In genomic region chr9:3846375-3846774, GRCm38 (mm10) we compare ENCODE assay signal across 19 mouse cellular contexts.
"Had no signal": no experiment of that assay in that cellular context is flagged by ENCODE, and none has a peak within 500 bp of the region (broad histone marks: within the 10 kb centered on the region; RNA-seq: fewer than 3 reads in every experiment).

No protein-coding gene starts in this region.

- H3K4me3 ChIP-seq: limb, embryonic 12.5 days; limb, embryonic 15.5 days; megakaryocyte, embryonic 14.5 days; midbrain, embryonic 12.5 days; midbrain, embryonic 15.5 days; myocyte; neural tube, embryonic 15.5 days had no signal

- H3K27me3 ChIP-seq: limb, embryonic 12.5 days; limb, embryonic 15.5 days; megakaryocyte, embryonic 14.5 days; midbrain, embryonic 12.5 days; midbrain, embryonic 15.5 days; neural tube, embryonic 15.5 days had no signal

- H3K4me2 ChIP-seq: limb, embryonic 12.5 days; limb, embryonic 15.5 days; liver, embryonic 11.5 days; lung, embryonic 14.5 days; midbrain, embryonic 12.5 days; midbrain, embryonic 15.5 days; neural tube, embryonic 15.5 days had no signal

- H3K27ac ChIP-seq: limb, embryonic 12.5 days; limb, embryonic 15.5 days; liver, embryonic 14.5 days; macrophage; midbrain, embryonic 12.5 days; midbrain, embryonic 15.5 days; neural tube, embryonic 15.5 days had no signal

- H3K9me3 ChIP-seq: limb, embryonic 15.5 days; midbrain, embryonic 12.5 days; midbrain, embryonic 15.5 days; neural tube, embryonic 15.5 days had no signal

- H3K4me1 ChIP-seq: limb, embryonic 12.5 days; limb, embryonic 15.5 days; megakaryocyte, embryonic 14.5 days; midbrain, embryonic 12.5 days; midbrain, embryonic 15.5 days; neural tube, embryonic 15.5 days had no signal

- H3K36me3 ChIP-seq: limb, embryonic 12.5 days; limb, embryonic 15.5 days; midbrain, embryonic 12.5 days; midbrain, embryonic 15.5 days; neural tube, embryonic 15.5 days had no signal

- DNase-seq: kidney, postnatal 10 days; kidney, postnatal 36 days; left cerebral cortex, postnatal 4 days; liver, postnatal 0 days; lung, embryonic 14.5 days; thymus, adult 18-20 months; thymus, postnatal 36 days had no signal

- H3K9ac ChIP-seq: limb, embryonic 12.5 days; limb, embryonic 15.5 days; liver, embryonic 14.5 days; liver, postnatal 0 days; lung, embryonic 14.5 days; midbrain, embryonic 12.5 days; midbrain, embryonic 15.5 days; neural tube, embryonic 15.5 days had no signal

- ATAC-seq: intestine, postnatal 0 days; liver, postnatal 0 days; lung, postnatal 0 days; midbrain, embryonic 15.5 days had no signal
